Mouse (Mus musculus) intestine, embryonic 15.5 days (tissue): ENCODE results near the gene Cmip. TPM values are rescaled to one million over a fixed set of nuclear protein-coding genes. Genes with fewer than 3 reads are reported as not detected.
A peak's percentile ranks its signal among the peaks of the same experiment; 100 is the strongest.

ENCODE experiments used
- ATAC-seq: fragments of 200-750 bp; cut with Nextera tagmentation; 2 replicates; pipeline ENCODE4 v1.8.0; 2017; ENCODE audit warnings: moderate TSS enrichment, moderate library complexity
- H3K27ac ChIP-seq: fragments of 300-500 bp; sonication (generic); 2 replicates; pipeline ENCODE4 v1.5.1; 2015; ENCODE audit warnings: mild to moderate bottlenecking, inconsistent platforms
- H3K27me3 ChIP-seq: fragments of 300-500 bp; sonication (generic); replicated peaks from 2 replicates; pipeline ENCODE4 v1.6.1; 2015; ENCODE audit warnings: inconsistent platforms
- H3K36me3 ChIP-seq: fragments of 300-500 bp; sonication (generic); 2 replicates; pipeline ENCODE4 v1.6.1; 2015; ENCODE audit warnings: inconsistent platforms
- H3K4me1 ChIP-seq: fragments of 300-500 bp; sonication (generic); replicated peaks from 2 replicates; pipeline ENCODE4 v1.6.1; 2015; ENCODE audit warnings: inconsistent platforms
- H3K4me2 ChIP-seq: fragments of 300-500 bp; sonication (generic); replicated peaks from 2 replicates; pipeline ENCODE4 v1.6.1; 2015; ENCODE audit warnings: mild to moderate bottlenecking, inconsistent platforms
- H3K4me3 ChIP-seq: fragments of 300-500 bp; sonication (generic); replicated peaks from 2 replicates; pipeline ENCODE4 v1.5.1; 2015; ENCODE audit warnings: inconsistent platforms
- H3K9ac ChIP-seq: fragments of 300-500 bp; sonication (generic); 2 replicates; pipeline ENCODE4 v1.6.1; 2015; ENCODE audit warnings: inconsistent platforms
- H3K9me3 ChIP-seq: fragments of 300-500 bp; sonication (generic); 2 replicates; pipeline ENCODE4 v1.6.1; 2016; ENCODE audit warnings: inconsistent platforms
- WGBS: fragments of 180-500 bp; shearing (Covaris S2); methylation state at CpG from one replicate; pipeline ENCODE4 v1.1.7; 2015; 5-methylcytosine and 5-hydroxymethylcytosine counted together
- polyA plus RNA-seq: library from polyadenylated mRNA; unstranded; fragments of >200 nt; fragmentation: Nextera tagmentation; extraction: Ambion mirVana; gene quantifications from 2 replicates; pipeline ENCODE4 v1.2.1, GENCODE M21; 2015

The Cmip gene
- polyA plus RNA-seq, 1 experiment from 2014 or later: 29.2 TPM

DNA sequence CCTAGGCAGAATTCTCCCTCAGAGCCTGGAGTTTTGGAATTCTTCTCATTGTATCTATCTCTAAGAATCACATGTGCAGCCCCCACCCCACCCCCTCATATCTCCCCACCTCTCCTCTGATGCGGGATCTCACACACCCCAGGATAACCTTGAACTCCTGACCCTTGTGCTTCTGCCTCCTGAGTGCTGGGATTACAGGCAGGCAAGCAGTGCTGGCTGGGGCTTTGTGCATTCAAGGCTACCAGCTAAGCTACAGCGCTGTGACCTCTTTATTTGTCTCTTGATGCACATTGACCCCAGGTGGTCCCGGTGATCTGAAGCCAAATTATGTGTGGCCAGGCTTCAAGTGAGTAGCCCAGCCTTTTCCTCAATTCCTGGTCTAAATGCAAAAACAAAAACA lies 15.0 kb upstream of the Cmip start:
- no peak overlapping the region for H3K4me2 ChIP-seq
- H3K9me3 ChIP-seq: no peaks in the 10 kb centered on the region
- H3K36me3 ChIP-seq: no peaks in the 10 kb centered on the region
- no peak for ATAC-seq
- H3K4me1 ChIP-seq: no peaks in the 10 kb centered on the region
- H3K27ac ChIP-seq: no peak overlapping the region
- no peak overlapping the region for H3K4me3 ChIP-seq
- H3K27me3 ChIP-seq: no peaks in the 10 kb centered on the region
- 44% methylated on average over 3 of the region's 3 CpGs for WGBS
- H3K9ac ChIP-seq: no peak overlapping the region

DNA sequence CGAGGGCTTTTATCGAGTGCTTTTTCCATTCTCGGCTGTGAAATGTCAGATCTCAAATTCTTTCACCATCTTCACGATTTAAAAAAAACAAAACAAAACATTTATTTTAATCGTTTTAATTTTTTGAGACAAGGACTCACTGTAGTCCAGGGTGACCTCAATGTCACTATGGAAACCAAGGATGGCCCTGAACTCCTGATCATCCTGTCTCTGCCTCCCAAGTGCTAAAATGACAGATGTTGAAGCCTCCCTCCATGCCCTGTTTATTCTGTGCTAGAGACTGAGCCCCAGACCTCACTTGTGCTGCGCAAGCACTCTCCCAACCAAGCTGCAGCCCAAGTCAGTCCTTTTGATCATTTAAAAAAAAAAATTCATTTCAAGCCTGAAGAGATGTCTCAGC lies 14.6 kb upstream of the Cmip start:
- no peak overlapping the region for H3K9ac ChIP-seq
- H3K4me3 ChIP-seq: no peak overlapping the region
- no peaks in the 10 kb centered on the region for H3K4me1 ChIP-seq
- WGBS: 75% methylated on average over 6 of the region's 6 CpGs
- H3K36me3 ChIP-seq: no peaks in the 10 kb centered on the region
- no peak overlapping the region for H3K27ac ChIP-seq
- no peaks in the 10 kb centered on the region for H3K27me3 ChIP-seq
- no peak for ATAC-seq
- H3K4me2 ChIP-seq: no peak overlapping the region
- no peaks in the 10 kb centered on the region for H3K9me3 ChIP-seq

- H3K9me3 ChIP-seq: no peaks in the 10 kb centered on the region
- no peak overlapping the region for H3K27ac ChIP-seq
- H3K36me3 ChIP-seq: no peaks in the 10 kb centered on the region
- no peak; the same call in 1 of the 2 replicates for ATAC-seq
- H3K4me3 ChIP-seq: no peak overlapping the region
- 44% methylated on average over 6 of the region's 6 CpGs for WGBS
- H3K4me2 ChIP-seq: no peak overlapping the region
- no peaks in the 10 kb centered on the region for H3K27me3 ChIP-seq
- no peak overlapping the region for H3K9ac ChIP-seq
- H3K4me1 ChIP-seq: no peaks in the 10 kb centered on the region
Measured at GRCm38 (mm10) chr8:117244601-117245000, 12.3 kb upstream of the Cmip start.

- Histone ChIP-seq H3K36me3 (no peaks in the 10 kb centered on the region), H3K27me3 (no peaks in the 10 kb centered on the region), H3K9ac (no peak overlapping the region), H3K4me2 (no peak overlapping the region), H3K27ac (no peak overlapping the region), H3K4me1 (no peaks in the 10 kb centered on the region), H3K9me3 (no peaks in the 10 kb centered on the region), H3K4me3 (no peak overlapping the region)
- WGBS: 65% methylated on average over 11 of the region's 11 CpGs
- no peak for ATAC-seq
Measured at GRCm38 (mm10) chr8:117248341-117248740, 8.5 kb upstream of the Cmip start.

- Histone ChIP-seq H3K27me3 (no peaks in the 10 kb centered on the region), H3K27ac (no peak overlapping the region), H3K9me3 (no peaks in the 10 kb centered on the region), H3K4me1 (0 out of 2 replicates have a peak, but pooled peaks cover 3% of the 10 kb centered on the region), H3K36me3 (no peaks in the 10 kb centered on the region), H3K9ac (no peak overlapping the region), H3K4me3 (no peak overlapping the region), H3K4me2 (no peak overlapping the region)
- no peak for ATAC-seq
- 54% methylated on average over 7 of the region's 7 CpGs for WGBS
Measured at GRCm38 (mm10) chr8:117251086-117251681, 5.7 kb upstream of the Cmip start.

- H3K36me3 ChIP-seq: no peaks in the 10 kb centered on the region
- H3K27me3 ChIP-seq: no peaks in the 10 kb centered on the region
- no peaks in the 10 kb centered on the region for H3K9me3 ChIP-seq
- 86% methylated on average over 8 of the region's 8 CpGs for WGBS
- 0 out of 2 replicates have a peak, but pooled peaks cover 3% of the 10 kb centered on the region for H3K4me1 ChIP-seq
- H3K9ac ChIP-seq: no peak overlapping the region
- H3K4me2 ChIP-seq: no peak overlapping the region
- no peak overlapping the region for H3K4me3 ChIP-seq
- H3K27ac ChIP-seq: no peak overlapping the region
- no peak for ATAC-seq
Measured at GRCm38 (mm10) chr8:117252650-117253049, 4.2 kb upstream of the Cmip start.

DNA sequence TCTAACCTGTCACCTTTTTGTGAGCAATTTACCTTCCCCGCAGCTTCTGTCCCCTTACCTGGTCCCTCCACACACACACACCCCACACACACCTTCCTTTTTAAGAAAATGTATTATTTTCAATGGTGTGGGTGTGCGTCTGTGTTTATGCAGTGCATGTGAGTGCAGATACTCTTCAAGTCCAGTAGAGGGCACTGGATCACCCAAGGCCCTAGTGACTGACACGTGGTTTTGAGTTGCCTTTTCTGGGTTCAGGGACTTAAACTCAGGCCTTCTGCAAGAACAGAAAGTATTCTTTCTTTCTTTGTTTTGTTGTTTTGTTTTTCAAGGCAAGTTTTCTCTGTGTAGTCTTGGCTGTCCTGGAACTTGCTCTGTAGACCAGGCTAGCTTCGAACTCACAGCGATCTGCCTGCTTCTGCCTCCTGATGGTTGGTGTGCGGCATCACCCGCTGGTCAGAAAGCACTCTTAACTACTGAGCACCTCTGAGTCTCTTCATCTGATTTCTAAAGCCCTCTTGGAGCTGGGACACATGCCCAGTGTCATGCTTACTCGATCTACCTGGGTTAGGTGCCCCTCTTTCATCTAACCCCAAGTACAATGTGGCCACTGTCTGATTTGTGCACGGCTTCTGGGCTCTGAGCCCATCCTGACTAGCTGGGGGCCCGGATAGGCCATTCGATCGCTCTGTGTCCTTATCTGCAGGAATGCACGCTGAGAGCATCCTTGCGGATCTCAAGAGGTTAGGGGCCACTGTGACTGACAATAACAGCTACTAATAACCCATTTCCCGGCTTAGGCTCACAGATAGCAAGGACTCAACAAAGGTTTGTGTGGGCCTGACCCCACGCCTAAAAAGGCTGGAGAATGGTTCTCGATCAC lies 3.2 kb upstream of the Cmip start:
- no peaks in the 10 kb centered on the region for H3K9me3 ChIP-seq
- no peak overlapping the region for H3K4me2 ChIP-seq
- 87% methylated on average over 17 of the region's 17 CpGs for WGBS
- H3K9ac ChIP-seq: no peak overlapping the region
- H3K36me3 ChIP-seq: no peaks in the 10 kb centered on the region
- no peak overlapping the region for H3K4me3 ChIP-seq
- ATAC-seq: no peak
- H3K27ac ChIP-seq: no peak overlapping the region
- peaks cover 3% of the 10 kb centered on the region; the same call in 1 of the 2 replicates for H3K4me1 ChIP-seq
- H3K27me3 ChIP-seq: no peaks in the 10 kb centered on the region

- Histone ChIP-seq H3K4me1 (peaks cover 12% of the 10 kb centered on the region), H3K27ac (no peak overlapping the region), H3K9ac (no peak overlapping the region), H3K4me2 (no peak overlapping the region), H3K9me3 (no peaks in the 10 kb centered on the region), H3K4me3 (no peak overlapping the region), H3K36me3 (no peaks in the 10 kb centered on the region), H3K27me3 (no peaks in the 10 kb centered on the region)
- no peak for ATAC-seq
- 81% methylated on average over 6 of the region's 6 CpGs for WGBS
Measured at GRCm38 (mm10) chr8:117254496-117254895, 2.4 kb upstream of the Cmip start.

GRCm38 (mm10) chr8:117256292-117256938 lies 449 bp upstream of the Cmip start:
- peak overlapping the region; percentile 79 for H3K27ac ChIP-seq
- under 1% methylated on average over 87 of the region's 92 CpGs for WGBS
- peak overlapping the region; percentile 75 for H3K4me2 ChIP-seq
- ATAC-seq: peak; percentile 93
- H3K36me3 ChIP-seq: no peaks in the 10 kb centered on the region
- H3K9me3 ChIP-seq: no peaks in the 10 kb centered on the region
- H3K9ac ChIP-seq: peak overlapping the region; percentile 96
- peaks cover 29% of the 10 kb centered on the region for H3K4me1 ChIP-seq
- H3K27me3 ChIP-seq: no peaks in the 10 kb centered on the region
- H3K4me3 ChIP-seq: peak overlapping the region; percentile 93

DNA sequence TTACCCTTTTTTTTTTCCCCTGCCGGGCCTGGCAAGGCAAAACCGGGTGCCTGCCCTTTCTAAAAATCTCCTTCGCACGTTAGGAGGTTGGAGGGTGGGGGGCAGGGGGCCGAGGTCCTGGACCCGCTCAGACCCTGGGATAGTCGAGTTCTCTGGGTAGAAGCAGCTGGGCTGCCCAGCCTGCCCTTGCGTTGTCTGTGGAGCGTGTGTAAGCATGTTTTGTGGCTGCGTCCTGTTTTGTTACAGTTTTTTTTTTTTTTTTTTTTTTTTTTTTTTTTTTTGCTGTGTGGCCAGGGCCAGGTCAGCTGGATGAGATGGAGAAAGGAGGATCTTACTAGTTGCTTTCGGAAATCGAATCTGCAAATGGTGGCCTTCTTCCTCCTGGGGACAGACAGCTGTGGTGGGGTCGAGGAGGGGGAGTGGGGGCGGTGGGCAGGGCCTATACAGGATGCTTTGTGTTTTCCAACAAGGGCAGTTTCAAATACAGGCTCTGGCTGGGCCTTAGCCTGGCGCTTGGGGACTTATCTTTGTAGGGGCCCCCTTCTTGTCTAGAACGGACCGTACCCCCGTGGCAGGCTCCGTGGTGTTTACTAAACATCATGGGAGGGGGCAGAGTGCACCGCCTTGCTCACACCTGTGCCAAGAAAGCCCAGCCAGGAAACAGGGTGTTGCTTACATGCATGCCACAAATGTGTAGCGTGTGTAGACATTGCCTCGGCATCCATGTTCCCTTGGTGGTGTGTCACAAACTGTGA lies 1.1 kb downstream of the Cmip start:
- H3K27me3 ChIP-seq: no peaks in the 10 kb centered on the region
- peak overlapping the region; percentile 79 for H3K27ac ChIP-seq
- peak overlapping the region; percentile 75 for H3K4me2 ChIP-seq
- under 1% methylated on average over 22 of the region's 22 CpGs for WGBS
- no peaks in the 10 kb centered on the region for H3K36me3 ChIP-seq
- H3K4me3 ChIP-seq: peak overlapping the region; percentile 93
- H3K9ac ChIP-seq: peak overlapping the region; percentile 96
- peaks cover 42% of the 10 kb centered on the region for H3K4me1 ChIP-seq
- H3K9me3 ChIP-seq: no peaks in the 10 kb centered on the region
- ATAC-seq: no peak

DNA sequence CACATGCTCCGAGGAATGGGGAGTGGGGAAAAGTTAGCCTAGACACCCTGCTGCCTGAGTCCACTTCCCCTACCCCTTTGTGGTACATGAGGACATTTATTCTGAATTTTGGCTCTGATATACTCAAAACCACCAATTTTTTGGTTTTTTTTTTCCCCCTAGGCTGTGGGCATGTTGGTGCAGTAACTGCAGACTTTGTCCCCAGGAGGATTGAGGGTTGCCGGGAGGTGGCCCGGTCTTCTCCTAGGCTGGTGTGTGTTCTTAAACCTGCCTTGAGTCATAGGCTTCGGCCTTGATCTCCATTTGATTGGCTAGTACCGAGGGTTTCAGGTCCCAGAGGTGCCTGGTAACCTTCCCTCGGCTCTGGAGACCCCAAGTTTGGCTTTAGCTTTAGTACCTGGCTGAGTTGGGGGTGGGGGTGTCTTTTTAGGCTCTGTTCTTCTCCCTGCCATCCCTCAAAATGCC lies 1.7 kb downstream of the Cmip start:
- Histone ChIP-seq H3K27me3 (no peaks in the 10 kb centered on the region), H3K4me1 (peaks cover 48% of the 10 kb centered on the region), H3K4me3 (peak overlapping the region; percentile 93), H3K9ac (peak overlapping the region; percentile 96), H3K4me2 (peak overlapping the region; percentile 75), H3K9me3 (no peaks in the 10 kb centered on the region), H3K36me3 (no peaks in the 10 kb centered on the region), H3K27ac (peak overlapping the region; percentile 79)
- WGBS: 41% methylated on average over 6 of the region's 6 CpGs
- ATAC-seq: no peak
